Mouse (Mus musculus) lung, embryonic 15.5 days (tissue): Measurements from ENCODE around the gene Prkcz. TPM values are rescaled to one million over a fixed set of nuclear protein-coding genes. Genes with fewer than 3 reads are reported as not detected.

Source experiments
- ATAC-seq: fragments of 200-750 bp; cut with Nextera tagmentation; 2 replicates; pipeline ENCODE4 v1.8.0; 2017; ENCODE audit warnings: moderate number of reproducible peaks, borderline replicate concordance; ENCODE audit not compliant: low FRiP score, low TSS enrichment; ENCODE audit errors: extremely low read depth
- H3K27ac ChIP-seq: fragments of 300-500 bp; sonication (generic); 2 replicates; pipeline ENCODE4 v1.5.1; 2015; ENCODE audit warnings: moderate library complexity, mild to moderate bottlenecking, inconsistent platforms
- H3K27me3 ChIP-seq: fragments of 300-500 bp; sonication (generic); 2 replicates; pipeline ENCODE4 v1.6.1; 2015; ENCODE audit warnings: inconsistent platforms
- H3K36me3 ChIP-seq: fragments of 300-500 bp; sonication (generic); 2 replicates; pipeline ENCODE4 v1.6.1; 2015; ENCODE audit warnings: inconsistent platforms
- H3K4me1 ChIP-seq: fragments of 300-500 bp; sonication (generic); 2 replicates; pipeline ENCODE4 v1.6.1; 2015; ENCODE audit warnings: inconsistent platforms
- H3K4me2 ChIP-seq: fragments of 300-500 bp; sonication (generic); 2 replicates; pipeline ENCODE4 v1.6.1; 2015; ENCODE audit warnings: inconsistent platforms, mild to moderate bottlenecking, moderate library complexity
- H3K4me3 ChIP-seq: fragments of 300-500 bp; sonication (generic); 2 replicates; pipeline ENCODE4 v1.5.1; 2015; ENCODE audit warnings: mild to moderate bottlenecking, inconsistent platforms
- H3K9ac ChIP-seq: fragments of 300-500 bp; sonication (generic); 2 replicates; pipeline ENCODE4 v1.6.1; 2015; ENCODE audit warnings: inconsistent platforms
- H3K9me3 ChIP-seq: fragments of 300-500 bp; sonication (generic); 2 replicates; pipeline ENCODE4 v1.6.1; 2016; ENCODE audit warnings: inconsistent platforms
- WGBS: fragments of 180-500 bp; shearing (Covaris S2); methylation state at CpG from one replicate; pipeline ENCODE4 v1.1.7; 2015; 5-methylcytosine and 5-hydroxymethylcytosine counted together
- polyA plus RNA-seq: library from polyadenylated mRNA; unstranded; fragments of >200 nt; fragmentation: Nextera tagmentation; extraction: Ambion mirVana; gene quantifications from 2 replicates; pipeline ENCODE4 v1.2.1, GENCODE M21; 2015

Gene Prkcz
- polyA plus RNA-seq, 1 experiment from 2014 or later: 16.8 TPM

- Histone ChIP-seq H3K9ac (no peak overlapping the region), H3K27ac (no peak overlapping the region), H3K27me3 (no peaks in the 10 kb centered on the region), H3K4me2 (no peak overlapping the region), H3K4me3 (no peak overlapping the region), H3K36me3 (no peaks in the 10 kb centered on the region), H3K9me3 (no peaks in the 10 kb centered on the region), H3K4me1 (no peaks in the 10 kb centered on the region)
- ATAC-seq: no peak
- 34% methylated on average over 7 of the region's 7 CpGs for WGBS
Measured at GRCm38 (mm10) chr4:155381974-155382373, 20.8 kb upstream of the Prkcz start.

DNA sequence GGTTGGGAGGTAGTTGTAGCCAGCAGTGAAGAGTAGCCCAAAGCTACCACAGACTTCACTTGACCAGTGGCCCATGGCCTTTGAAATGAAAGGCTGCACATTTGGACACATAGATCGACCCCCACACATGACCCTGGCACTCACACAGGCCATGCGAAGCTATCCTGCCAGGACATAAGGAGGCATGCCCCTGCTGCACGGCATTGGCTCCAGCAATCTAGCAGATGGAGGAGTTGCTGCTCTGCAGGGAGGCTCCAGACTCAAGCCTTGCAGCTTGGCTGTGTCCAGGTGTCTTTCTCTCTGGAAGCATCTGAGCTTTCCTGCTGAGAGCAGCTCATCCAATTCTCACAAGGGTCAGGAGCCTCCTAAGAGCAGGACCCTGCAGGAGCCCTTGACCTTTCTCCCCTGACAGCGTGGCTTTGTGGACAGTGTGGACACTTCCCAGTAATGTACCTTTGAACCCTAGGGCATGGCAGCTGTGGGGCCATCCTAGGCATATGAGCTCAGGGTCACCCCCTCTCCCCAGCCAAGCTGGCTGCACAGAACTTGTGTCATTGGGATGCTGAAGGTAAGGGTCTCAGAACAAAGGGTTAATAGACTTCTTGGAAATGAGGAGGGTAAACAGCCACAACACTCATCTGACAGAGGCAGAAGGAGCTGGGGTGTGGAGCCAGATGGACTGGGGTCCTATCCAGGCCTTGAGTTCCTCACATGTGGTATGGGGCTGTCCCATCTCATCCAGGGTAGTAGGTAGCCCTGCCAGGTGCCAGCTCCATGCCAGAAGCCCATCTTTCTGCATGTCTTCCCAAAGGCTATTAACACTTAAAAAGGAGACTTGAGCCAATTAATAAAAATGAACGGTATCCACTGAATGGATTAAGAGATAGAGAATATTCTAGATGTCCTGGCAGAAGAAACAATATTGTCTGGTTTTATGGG, 10.9 kb upstream of the Prkcz start:
- Histone ChIP-seq H3K4me3 (no peak overlapping the region), H3K4me2 (no peak overlapping the region), H3K27ac (no peak overlapping the region), H3K9ac (no peak overlapping the region), H3K9me3 (no peaks in the 10 kb centered on the region), H3K4me1 (no peaks in the 10 kb centered on the region), H3K27me3 (no peaks in the 10 kb centered on the region; the same call in 1 of the 2 replicates), H3K36me3 (no peaks in the 10 kb centered on the region)
- ATAC-seq: no peak
- WGBS: 72% methylated on average over 5 of the region's 5 CpGs

DNA sequence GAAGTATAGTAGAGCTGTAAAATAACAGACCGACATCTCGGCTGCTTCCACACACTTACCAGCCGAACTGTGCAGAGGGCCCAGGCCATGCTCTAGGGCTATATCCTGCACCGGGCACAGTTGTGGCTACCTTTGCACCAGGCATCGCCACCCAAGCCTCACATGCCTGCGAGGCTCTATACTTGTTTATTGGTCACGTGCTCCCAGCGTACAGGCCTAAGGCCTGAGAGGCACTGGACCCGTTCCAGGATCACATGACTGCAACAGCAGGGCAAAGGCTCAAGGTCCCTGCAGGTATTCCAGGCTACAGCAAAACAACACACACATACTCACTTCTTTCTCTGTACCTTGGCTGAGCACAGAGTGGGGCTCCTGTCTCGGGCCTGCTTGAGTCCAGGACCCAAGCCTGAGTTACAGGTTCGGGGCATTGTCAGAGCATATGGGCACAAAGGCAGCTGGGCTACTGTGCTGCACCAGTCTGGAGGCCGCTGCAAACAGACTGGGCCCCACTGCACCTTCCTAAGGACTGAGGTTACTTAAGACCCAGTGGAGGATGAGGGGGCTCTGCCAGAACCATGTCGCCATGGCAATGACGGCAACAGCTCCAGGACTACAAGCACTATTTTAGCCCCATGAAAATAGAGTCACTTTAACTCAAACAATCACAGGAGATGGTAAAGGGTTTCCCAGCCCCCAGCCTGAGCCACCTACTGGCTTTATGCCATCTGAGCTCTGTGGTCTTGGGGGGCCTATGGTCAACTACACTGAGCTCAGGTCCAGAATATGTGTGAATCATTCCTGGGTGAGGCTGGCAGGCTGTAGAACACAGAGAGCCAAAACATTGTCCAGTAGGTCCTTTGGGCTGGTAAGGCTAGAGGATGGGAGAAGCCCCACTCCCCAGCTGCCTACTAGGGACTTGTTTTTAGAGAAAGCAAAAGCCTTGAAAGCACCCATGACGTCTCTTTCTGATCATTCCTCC, 9.9 kb upstream of the Prkcz start:
- H3K36me3 ChIP-seq: no peaks in the 10 kb centered on the region
- no peaks in the 10 kb centered on the region for H3K4me1 ChIP-seq
- H3K27me3 ChIP-seq: no peaks in the 10 kb centered on the region; the same call in 1 of the 2 replicates
- 83% methylated on average over 15 of the region's 15 CpGs for WGBS
- no peak overlapping the region for H3K4me2 ChIP-seq
- H3K27ac ChIP-seq: no peak overlapping the region
- no peak overlapping the region for H3K4me3 ChIP-seq
- no peaks in the 10 kb centered on the region for H3K9me3 ChIP-seq
- H3K9ac ChIP-seq: no peak overlapping the region
- no peak for ATAC-seq

GRCm38 (mm10) chr4:155368684-155369083, 7.5 kb upstream of the Prkcz start:
- WGBS: 24% methylated on average over 12 of the region's 12 CpGs
- Histone ChIP-seq H3K4me2 (no peak overlapping the region), H3K9me3 (no peaks in the 10 kb centered on the region), H3K4me1 (no peaks in the 10 kb centered on the region), H3K36me3 (no peaks in the 10 kb centered on the region), H3K27me3 (peaks cover 8% of the 10 kb centered on the region; the same call in 1 of the 2 replicates), H3K27ac (no peak overlapping the region), H3K4me3 (no peak overlapping the region), H3K9ac (no peak overlapping the region)
- ATAC-seq: no peak

- Histone ChIP-seq H3K9ac (no peak overlapping the region), H3K27me3 (peaks cover 14% of the 10 kb centered on the region), H3K27ac (no peak overlapping the region), H3K4me1 (no peaks in the 10 kb centered on the region), H3K4me2 (no peak overlapping the region), H3K9me3 (no peaks in the 10 kb centered on the region), H3K4me3 (no peak overlapping the region), H3K36me3 (no peaks in the 10 kb centered on the region)
- ATAC-seq: no peak
- 87% methylated on average over 9 of the region's 9 CpGs for WGBS
Measured at GRCm38 (mm10) chr4:155367739-155368138, 6.6 kb upstream of the Prkcz start.

- Histone ChIP-seq H3K4me2 (no peak overlapping the region), H3K4me3 (no peak overlapping the region), H3K4me1 (no peaks in the 10 kb centered on the region), H3K9me3 (no peaks in the 10 kb centered on the region), H3K36me3 (no peaks in the 10 kb centered on the region), H3K27me3 (peaks cover 24% of the 10 kb centered on the region), H3K9ac (no peak overlapping the region), H3K27ac (no peak overlapping the region)
- 68% methylated on average over 6 of the region's 6 CpGs for WGBS
- no peak; the same call in 1 of the 2 replicates for ATAC-seq
Measured at GRCm38 (mm10) chr4:155366784-155367183, 5.6 kb upstream of the Prkcz start.

DNA sequence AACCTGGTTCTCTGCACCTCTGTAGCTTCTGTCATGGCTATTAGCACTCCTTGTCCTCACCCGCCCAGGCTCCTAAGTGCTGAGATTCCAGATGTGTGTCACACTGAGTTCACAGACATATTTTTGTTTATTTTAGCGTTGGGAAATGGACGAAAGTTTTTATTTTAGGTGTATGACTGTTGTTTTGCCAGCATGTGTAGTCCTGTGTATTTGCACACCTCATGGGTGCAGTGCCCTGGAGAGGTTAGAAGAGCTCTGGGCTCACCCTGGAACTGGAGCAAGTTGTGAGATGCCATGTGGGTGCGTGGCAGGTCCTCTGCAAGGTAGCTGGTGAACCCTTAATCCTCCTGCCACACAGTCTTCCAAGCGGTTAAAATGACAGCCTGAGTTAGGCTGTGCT, 1.3 kb upstream of the Prkcz start:
- ATAC-seq: no peak
- peaks cover 59% of the 10 kb centered on the region for H3K27me3 ChIP-seq
- H3K36me3 ChIP-seq: no peaks in the 10 kb centered on the region
- no peak overlapping the region for H3K9ac ChIP-seq
- WGBS: 26% methylated on average over 5 of the region's 5 CpGs
- H3K4me1 ChIP-seq: no peaks in the 10 kb centered on the region
- H3K27ac ChIP-seq: no peak overlapping the region
- no peak overlapping the region for H3K4me3 ChIP-seq
- no peaks in the 10 kb centered on the region for H3K9me3 ChIP-seq
- peak overlapping the region; percentile 53 for H3K4me2 ChIP-seq

DNA sequence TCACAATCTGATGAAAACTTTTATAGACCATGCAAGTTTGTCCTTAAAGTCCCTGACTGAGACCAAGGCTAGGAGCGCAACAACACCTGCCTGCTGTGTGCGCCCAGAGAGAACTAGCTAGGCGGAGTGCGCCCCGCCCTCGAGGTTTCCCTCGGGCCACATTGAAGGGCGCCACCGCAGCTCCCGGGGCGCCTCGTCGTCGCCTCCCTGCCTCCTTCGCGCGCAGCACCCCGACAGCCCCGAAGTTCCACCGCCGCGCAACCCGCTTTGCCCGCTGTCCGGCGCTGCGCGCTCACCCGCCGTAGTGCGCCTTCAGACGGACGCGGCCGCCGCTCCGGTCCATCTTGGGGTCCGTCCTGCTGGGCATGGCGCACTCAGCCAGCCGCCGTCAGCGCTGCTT, 305 bp downstream of the Prkcz start:
- H3K27me3 ChIP-seq: peaks cover 59% of the 10 kb centered on the region
- under 1% methylated on average over 42 of the region's 42 CpGs for WGBS
- H3K36me3 ChIP-seq: no peaks in the 10 kb centered on the region
- peak overlapping the region; percentile 89 for H3K27ac ChIP-seq
- no peak for ATAC-seq
- H3K4me3 ChIP-seq: peak overlapping the region; percentile 47
- no peaks in the 10 kb centered on the region for H3K9me3 ChIP-seq
- H3K4me2 ChIP-seq: peak overlapping the region; percentile 53
- no peaks in the 10 kb centered on the region for H3K4me1 ChIP-seq
- H3K9ac ChIP-seq: peak overlapping the region; percentile 29

DNA sequence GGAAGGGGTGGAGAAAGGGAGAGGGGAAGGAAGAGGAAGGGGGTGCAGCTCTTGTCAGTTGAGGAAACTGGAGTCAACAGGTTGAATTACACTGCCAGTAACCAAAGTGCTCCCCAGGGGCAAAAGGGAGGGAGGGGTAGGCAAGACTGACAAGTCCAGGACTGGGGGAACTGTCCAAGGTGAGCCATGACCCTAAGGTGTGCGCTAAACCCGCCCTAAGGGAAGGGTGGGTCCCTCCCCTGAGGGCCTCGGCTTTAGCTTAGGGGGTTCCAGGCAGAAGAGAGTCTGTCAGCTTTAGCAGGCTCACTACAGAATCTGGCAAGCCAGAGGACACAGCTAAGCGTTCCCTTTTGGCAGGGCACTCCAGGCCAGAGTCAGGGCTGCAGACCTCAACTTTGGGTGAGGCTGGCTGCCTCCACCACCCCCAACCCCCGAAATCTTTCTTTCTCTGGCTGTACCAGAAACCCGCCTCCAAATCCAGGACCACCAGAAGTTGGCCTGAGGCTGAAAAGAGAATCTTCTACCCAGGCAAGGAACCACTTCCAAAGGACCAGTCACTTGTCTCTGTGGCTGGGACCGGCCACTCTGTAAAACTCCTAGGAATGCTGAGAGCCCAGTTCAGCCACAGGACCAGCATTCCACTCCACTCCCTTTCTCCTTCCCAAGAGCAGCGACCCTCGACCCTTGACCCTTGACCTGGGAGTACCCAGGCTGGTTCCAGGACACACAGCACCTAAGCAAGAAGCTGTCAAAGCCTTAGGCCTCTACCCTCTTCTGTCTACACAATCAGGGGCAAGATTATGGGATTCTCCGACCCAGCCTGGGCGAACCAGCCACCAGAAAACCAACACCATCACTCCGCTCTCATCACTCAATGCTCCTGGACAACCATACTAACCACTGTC, 1.3 kb downstream of the Prkcz start:
- Histone ChIP-seq H3K4me1 (no peaks in the 10 kb centered on the region), H3K4me3 (peak overlapping the region; percentile 47), H3K9me3 (no peaks in the 10 kb centered on the region), H3K4me2 (peak overlapping the region; percentile 53), H3K36me3 (no peaks in the 10 kb centered on the region), H3K27ac (no peak overlapping the region), H3K27me3 (peaks cover 59% of the 10 kb centered on the region), H3K9ac (no peak overlapping the region)
- no peak for ATAC-seq
- 29% methylated on average over 12 of the region's 12 CpGs for WGBS

DNA sequence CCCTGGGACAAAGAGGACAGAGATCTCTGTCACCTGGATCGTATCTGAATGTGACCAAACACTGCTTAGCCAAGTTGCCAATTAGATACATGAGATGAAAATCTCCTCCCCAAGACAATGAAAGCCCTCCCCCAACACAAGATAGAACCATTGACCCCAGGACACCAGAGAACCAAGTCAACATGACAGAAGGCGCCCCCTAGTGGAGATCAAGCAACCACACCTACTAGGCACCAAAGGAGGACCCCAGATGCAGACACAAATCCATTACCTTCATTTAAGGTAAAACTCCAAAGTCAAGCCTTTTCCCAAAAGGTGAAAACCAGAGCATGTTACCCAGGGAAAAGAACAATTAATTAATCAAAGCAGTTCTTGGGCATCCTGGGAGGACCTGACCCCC, 3.6 kb downstream of the Prkcz start:
- Histone ChIP-seq H3K4me1 (no peaks in the 10 kb centered on the region), H3K9ac (no peak overlapping the region), H3K27ac (no peak overlapping the region), H3K36me3 (no peaks in the 10 kb centered on the region), H3K9me3 (no peaks in the 10 kb centered on the region), H3K4me3 (no peak overlapping the region), H3K4me2 (no peak overlapping the region), H3K27me3 (peaks cover 43% of the 10 kb centered on the region)
- ATAC-seq: no peak
- WGBS: 49% methylated on average over 2 of the region's 2 CpGs

GRCm38 (mm10) chr4:155356354-155356753, 4.8 kb downstream of the Prkcz start:
- Histone ChIP-seq H3K27me3 (peaks cover 31% of the 10 kb centered on the region), H3K4me3 (no peak overlapping the region), H3K36me3 (no peaks in the 10 kb centered on the region), H3K27ac (no peak overlapping the region), H3K9ac (no peak overlapping the region), H3K9me3 (no peaks in the 10 kb centered on the region), H3K4me2 (no peak overlapping the region), H3K4me1 (no peaks in the 10 kb centered on the region)
- WGBS: 76% methylated on average over 10 of the region's 10 CpGs
- no peak for ATAC-seq
